Mouse (Mus musculus): ENCODE results near the gene Gsk3a.

DNA sequence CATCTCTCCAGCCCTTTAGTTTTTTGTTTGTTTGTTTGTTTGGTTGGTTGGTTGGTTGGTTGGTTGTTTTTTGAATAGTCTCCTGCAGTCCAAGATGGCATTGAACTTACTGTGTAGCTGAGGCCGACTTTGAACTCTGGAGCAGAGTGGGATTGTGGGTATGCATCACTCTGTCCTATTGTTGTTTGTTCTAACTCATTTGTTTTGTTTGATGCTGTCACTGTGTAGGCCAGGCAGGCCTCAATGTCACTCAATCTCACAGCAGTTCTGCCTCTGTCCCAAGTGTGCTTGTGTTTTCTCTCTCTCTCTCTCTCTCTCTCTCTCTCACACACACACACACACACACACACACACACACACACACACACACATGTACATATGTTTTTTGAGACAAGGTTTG lies 24.2 kb upstream of the Gsk3a start:
- TF ChIP-seq ZNF384 (IDR thresholded peaks at IDR 0.05; ENCODE audit: low read depth, low read length) (no peak), MAFK (IDR thresholded peaks at IDR 0.05; ENCODE audit: insufficient read depth, low read depth, low read length) (no peak), ZC3H11A (IDR thresholded peaks at IDR 0.05; ENCODE audit: borderline replicate concordance, low read depth, low read length) (no peak), HCFC1 (IDR thresholded peaks at IDR 0.05; ENCODE audit: borderline replicate concordance, insufficient read depth, low read length) (no peak)

Data from ES-E14 (cell line).